Mouse (Mus musculus): ENCODE results near the gene Sos2. TPM values are rescaled to one million over a fixed set of nuclear protein-coding genes. Genes with fewer than 3 reads are reported as not detected.

Gene Sos2
- polyA plus RNA-seq, 1 experiment from 2014 or later = 10.5 TPM

- 90% methylated on average over 11 of the region's 11 CpGs for WGBS
- ATAC-seq (ENCODE audit: insufficient number of reproducible peaks, low FRiP score, low TSS enrichment, low read depth) = no peak
- no peak for DNase-seq (ENCODE audit: low spot score)
Measured at GRCm38 (mm10) chr12:69704799-69705458, 23.3 kb upstream of the Sos2 start.

GRCm38 (mm10) chr12:69698352-69698751, 16.7 kb upstream of the Sos2 start:
- Histone ChIP-seq H3K4me3 (ENCODE audit: low read depth, low read length) (no peak overlapping the region), H3K9ac (ENCODE audit: low read length) (no peak overlapping the region)

More at GRCm38 (mm10) chr12:69704799-69705458, 23.3 kb upstream of the Sos2 start:
- no peaks in the 10 kb centered on the region for H3K27me3 ChIP-seq (ENCODE audit: control insufficient read depth, insufficient read depth, low read length)
- no peaks in the 10 kb centered on the region for H3K9me3 ChIP-seq (ENCODE audit: control insufficient read depth, low read length)
- no peak overlapping the region for H3K4me3 ChIP-seq (ENCODE audit: low read depth, low read length)
- no peak overlapping the region for H3K9ac ChIP-seq (ENCODE audit: low read length)
- H3K27ac ChIP-seq (replicated peaks; ENCODE audit: low read depth, low read length) = no peak overlapping the region
- no peaks in the 10 kb centered on the region for H3K4me1 ChIP-seq (ENCODE audit: control insufficient read depth, insufficient read depth, low read length)
- no peaks in the 10 kb centered on the region for H3K36me3 ChIP-seq (ENCODE audit: control insufficient read depth, insufficient read depth, low read length)
- H3K4me2 ChIP-seq (ENCODE audit: low read depth, severe bottlenecking) = no peak overlapping the region

GRCm38 (mm10) chr12:69696746-69697145, 15.1 kb upstream of the Sos2 start:
- Histone ChIP-seq H3K9ac (ENCODE audit: low read length) (no peak overlapping the region), H3K27me3 (ENCODE audit: control insufficient read depth, insufficient read depth, low read length) (no peaks in the 10 kb centered on the region), H3K4me1 (ENCODE audit: control insufficient read depth, insufficient read depth, low read length) (no peaks in the 10 kb centered on the region), H3K4me3 (ENCODE audit: low read depth, low read length) (no peak overlapping the region), H3K27ac (replicated peaks; ENCODE audit: low read depth, low read length) (no peak overlapping the region), H3K36me3 (ENCODE audit: control insufficient read depth, insufficient read depth, low read length) (peaks cover 2% of the 10 kb centered on the region; the same call in 1 of the 2 replicates), H3K9me3 (ENCODE audit: control insufficient read depth, low read length) (no peaks in the 10 kb centered on the region), H3K4me2 (ENCODE audit: low read depth, severe bottlenecking) (no peak overlapping the region)
- ATAC-seq (ENCODE audit: insufficient number of reproducible peaks, low FRiP score, low TSS enrichment, low read depth) (no peak), DNase-seq (ENCODE audit: low spot score) (peak; percentile 34)
- WGBS = 76% methylated on average over 5 of the region's 5 CpGs

More at GRCm38 (mm10) chr12:69698352-69698751, 16.7 kb upstream of the Sos2 start:
- 91% methylated on average over 6 of the region's 6 CpGs for WGBS
- H3K4me1 ChIP-seq (ENCODE audit: control insufficient read depth, insufficient read depth, low read length) = no peaks in the 10 kb centered on the region
- no peaks in the 10 kb centered on the region for H3K27me3 ChIP-seq (ENCODE audit: control insufficient read depth, insufficient read depth, low read length)
- no peaks in the 10 kb centered on the region for H3K9me3 ChIP-seq (ENCODE audit: control insufficient read depth, low read length)
- no peak overlapping the region for H3K27ac ChIP-seq (replicated peaks; ENCODE audit: low read depth, low read length)
- ATAC-seq (ENCODE audit: insufficient number of reproducible peaks, low FRiP score, low TSS enrichment, low read depth) (no peak), DNase-seq (ENCODE audit: low spot score) (no peak)
- peaks cover 2% of the 10 kb centered on the region; the same call in 1 of the 2 replicates for H3K36me3 ChIP-seq (ENCODE audit: control insufficient read depth, insufficient read depth, low read length)
- H3K4me2 ChIP-seq (ENCODE audit: low read depth, severe bottlenecking) = no peak overlapping the region

- no peak overlapping the region for H3K4me2 ChIP-seq (ENCODE audit: low read depth, severe bottlenecking)
- WGBS = 79% methylated on average over 17 of the region's 17 CpGs
- no peaks in the 10 kb centered on the region for H3K4me1 ChIP-seq (ENCODE audit: control insufficient read depth, insufficient read depth, low read length)
- peaks cover 2% of the 10 kb centered on the region; the same call in 1 of the 2 replicates for H3K36me3 ChIP-seq (ENCODE audit: control insufficient read depth, insufficient read depth, low read length)
- no peaks in the 10 kb centered on the region; the same call in 1 of the 2 replicates for H3K9me3 ChIP-seq (ENCODE audit: control insufficient read depth, low read length)
- no peak overlapping the region for H3K9ac ChIP-seq (ENCODE audit: low read length)
- no peak for DNase-seq (ENCODE audit: low spot score)
- no peak for ATAC-seq (ENCODE audit: insufficient number of reproducible peaks, low FRiP score, low TSS enrichment, low read depth)
- H3K27ac ChIP-seq (replicated peaks; ENCODE audit: low read depth, low read length) = no peak overlapping the region
- no peak overlapping the region for H3K4me3 ChIP-seq (ENCODE audit: low read depth, low read length)
- H3K27me3 ChIP-seq (ENCODE audit: control insufficient read depth, insufficient read depth, low read length) = no peaks in the 10 kb centered on the region
Measured at GRCm38 (mm10) chr12:69693471-69693870, 11.8 kb upstream of the Sos2 start.

- H3K4me2 ChIP-seq (ENCODE audit: low read depth, severe bottlenecking) = no peak overlapping the region
- H3K9me3 ChIP-seq (ENCODE audit: control insufficient read depth, low read length) = no peaks in the 10 kb centered on the region; the same call in 1 of the 2 replicates
- WGBS = 93% methylated on average over 4 of the region's 4 CpGs
- no peaks in the 10 kb centered on the region for H3K4me1 ChIP-seq (ENCODE audit: control insufficient read depth, insufficient read depth, low read length)
- no peak overlapping the region for H3K27ac ChIP-seq (replicated peaks; ENCODE audit: low read depth, low read length)
- H3K4me3 ChIP-seq (ENCODE audit: low read depth, low read length) = no peak overlapping the region
- ATAC-seq (ENCODE audit: insufficient number of reproducible peaks, low FRiP score, low TSS enrichment, low read depth) (no peak), DNase-seq (ENCODE audit: low spot score) (no peak)
- H3K27me3 ChIP-seq (ENCODE audit: control insufficient read depth, insufficient read depth, low read length) = no peaks in the 10 kb centered on the region
- peaks cover 2% of the 10 kb centered on the region; the same call in 1 of the 2 replicates for H3K36me3 ChIP-seq (ENCODE audit: control insufficient read depth, insufficient read depth, low read length)
- no peak overlapping the region for H3K9ac ChIP-seq (ENCODE audit: low read length)
Measured at GRCm38 (mm10) chr12:69690714-69691113, 9.1 kb upstream of the Sos2 start.

- Histone ChIP-seq H3K27me3 (ENCODE audit: control insufficient read depth, insufficient read depth, low read length) (no peaks in the 10 kb centered on the region), H3K27ac (replicated peaks; ENCODE audit: low read depth, low read length) (no peak overlapping the region), H3K4me2 (ENCODE audit: low read depth, severe bottlenecking) (no peak overlapping the region), H3K4me3 (ENCODE audit: low read depth, low read length) (no peak overlapping the region), H3K36me3 (ENCODE audit: control insufficient read depth, insufficient read depth, low read length) (no peaks in the 10 kb centered on the region; the same call in 1 of the 2 replicates), H3K9me3 (ENCODE audit: control insufficient read depth, low read length) (no peaks in the 10 kb centered on the region; the same call in 1 of the 2 replicates), H3K4me1 (ENCODE audit: control insufficient read depth, insufficient read depth, low read length) (no peaks in the 10 kb centered on the region), H3K9ac (ENCODE audit: low read length) (no peak overlapping the region)
- ATAC-seq (ENCODE audit: insufficient number of reproducible peaks, low FRiP score, low TSS enrichment, low read depth) = no peak
- DNase-seq (ENCODE audit: low spot score) = no peak
Measured at GRCm38 (mm10) chr12:69689094-69689493, 7.4 kb upstream of the Sos2 start.

GRCm38 (mm10) chr12:69688368-69688767, 6.7 kb upstream of the Sos2 start:
- Histone ChIP-seq H3K36me3 (ENCODE audit: control insufficient read depth, insufficient read depth, low read length) (no peaks in the 10 kb centered on the region; the same call in 1 of the 2 replicates), H3K9ac (ENCODE audit: low read length) (no peak overlapping the region), H3K27ac (replicated peaks; ENCODE audit: low read depth, low read length) (no peak overlapping the region), H3K9me3 (ENCODE audit: control insufficient read depth, low read length) (no peaks in the 10 kb centered on the region; the same call in 1 of the 2 replicates), H3K27me3 (ENCODE audit: control insufficient read depth, insufficient read depth, low read length) (no peaks in the 10 kb centered on the region), H3K4me3 (ENCODE audit: low read depth, low read length) (no peak overlapping the region), H3K4me1 (ENCODE audit: control insufficient read depth, insufficient read depth, low read length) (no peaks in the 10 kb centered on the region), H3K4me2 (ENCODE audit: low read depth, severe bottlenecking) (no peak overlapping the region)
- no peak for DNase-seq (ENCODE audit: low spot score)
- WGBS = 88% methylated on average over 2 of the region's 2 CpGs
- no peak for ATAC-seq (ENCODE audit: insufficient number of reproducible peaks, low FRiP score, low TSS enrichment, low read depth)

GRCm38 (mm10) chr12:69683537-69683936, 1.9 kb upstream of the Sos2 start:
- Histone ChIP-seq H3K27ac (replicated peaks; ENCODE audit: low read depth, low read length) (no peak overlapping the region), H3K4me3 (ENCODE audit: low read depth, low read length) (no peak overlapping the region), H3K4me2 (ENCODE audit: low read depth, severe bottlenecking) (no peak overlapping the region), H3K36me3 (ENCODE audit: control insufficient read depth, insufficient read depth, low read length) (no peaks in the 10 kb centered on the region), H3K9ac (ENCODE audit: low read length) (no peak overlapping the region), H3K4me1 (ENCODE audit: control insufficient read depth, insufficient read depth, low read length) (peaks cover 4% of the 10 kb centered on the region; the same call in 1 of the 2 replicates), H3K27me3 (ENCODE audit: control insufficient read depth, insufficient read depth, low read length) (no peaks in the 10 kb centered on the region), H3K9me3 (ENCODE audit: control insufficient read depth, low read length) (no peaks in the 10 kb centered on the region)
- DNase-seq (ENCODE audit: low spot score) = no peak
- WGBS = 66% methylated on average over 10 of the region's 10 CpGs
- ATAC-seq (ENCODE audit: insufficient number of reproducible peaks, low FRiP score, low TSS enrichment, low read depth) = no peak

Measured in limb, embryonic 11.5 days (tissue).